Mouse (Mus musculus): ENCODE measurements at regions not wholly inside any gene's neighbourhood (a gene's known extent, or its start where the extent isn't known, plus 50 kb on each side); places are given as distances from the start of the nearest gene placed in this dataset.

DNA sequence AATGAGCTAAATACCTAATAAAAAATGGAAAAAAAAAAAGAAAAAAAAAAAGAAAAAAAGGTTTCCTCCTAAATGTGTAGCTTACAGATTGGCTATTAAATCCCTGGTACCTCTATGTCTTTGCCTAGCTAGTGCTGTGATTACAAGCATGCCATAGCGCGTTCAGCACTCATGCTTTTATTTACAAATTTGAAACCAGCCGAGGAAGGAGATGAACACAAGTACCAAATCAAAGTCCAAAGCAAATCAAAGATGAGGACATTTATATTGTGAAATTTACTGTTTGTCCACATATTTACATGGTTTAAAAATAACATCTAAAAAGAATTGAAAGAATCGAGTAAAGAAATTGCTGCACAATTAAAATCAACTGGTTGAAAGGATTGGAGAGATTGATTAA, 808.8 kb upstream of the Cntnap5a start:
- TF ChIP-seq CTCF (IDR thresholded peaks at IDR 0.05; ENCODE audit: borderline replicate concordance, insufficient read depth, low read depth, low read length) (no peak), POLR2A (IDR thresholded peaks at IDR 0.05; ENCODE audit: borderline replicate concordance, insufficient read depth, low read length) (no peak)
